Mouse (Mus musculus) E14TG2a.4 (cell line): Measurements from ENCODE around the gene Stag1.
A peak's percentile ranks its signal among the peaks of the same experiment; 100 is the strongest.

ENCODE experiments used
- H3K27me3 ChIP-seq: 2 replicates; pipeline ENCODE4 v1.6.1; 2014; ENCODE audit warnings: low read length, control low read depth; ENCODE audit not compliant: insufficient read depth
- H3K36me3 ChIP-seq: 2 replicates; pipeline ENCODE4 v1.6.1; 2014; ENCODE audit warnings: low read length, control low read depth; ENCODE audit not compliant: insufficient read depth
- H3K4me1 ChIP-seq: replicated peaks from 2 replicates; pipeline ENCODE4 v1.6.1; 2014; ENCODE audit warnings: low read depth, low read length, control low read depth
- H3K4me3 ChIP-seq: replicated peaks from 2 replicates; pipeline ENCODE4 v1.5.1; 2014; ENCODE audit warnings: mild to moderate bottlenecking, low read length
- H3K9me3 ChIP-seq: 2 replicates; pipeline ENCODE4 v1.6.1; 2014; ENCODE audit warnings: low read length, control low read depth
- CTCF ChIP-seq: conservative IDR thresholded peaks from 2 replicates; pipeline ENCODE4 v1.5.1; 2014; ENCODE audit warnings: low read length
- NANOG ChIP-seq: IDR thresholded peaks from 2 replicates; pipeline ENCODE4 v1.6.1; 2014; ENCODE audit warnings: borderline replicate concordance, low read length, mixed read lengths
- POU5F1 ChIP-seq: IDR thresholded peaks from 2 replicates; pipeline ENCODE4 v1.6.1; 2014; ENCODE audit warnings: low read length, borderline replicate concordance

The Stag1 gene

GRCm38 (mm10) chr9:100978666-100979065, 381.1 kb downstream of the Stag1 start:
- Histone ChIP-seq H3K9me3 (peaks cover 26% of the 10 kb centered on the region), H3K36me3 (no peaks in the 10 kb centered on the region), H3K4me1 (peaks cover 35% of the 10 kb centered on the region), H3K4me3 (no peak overlapping the region), H3K27me3 (no peaks in the 10 kb centered on the region)
- TF ChIP-seq CTCF = no peak
- TF ChIP-seq NANOG = no peak
- no peak for TF ChIP-seq POU5F1

GRCm38 (mm10) chr9:100979260-100979659, 381.7 kb downstream of the Stag1 start:
- Histone ChIP-seq H3K9me3 (peaks cover 20% of the 10 kb centered on the region), H3K36me3 (no peaks in the 10 kb centered on the region)
- TF ChIP-seq POU5F1 (no peak), NANOG (no peak), CTCF (no peak)

GRCm38 (mm10) chr9:100982786-100983185, 385.2 kb downstream of the Stag1 start:
- Histone ChIP-seq H3K9me3 (no peaks in the 10 kb centered on the region), H3K27me3 (no peaks in the 10 kb centered on the region), H3K36me3 (no peaks in the 10 kb centered on the region; the same call in 1 of the 2 replicates), H3K4me3 (no peak overlapping the region), H3K4me1 (peaks cover 53% of the 10 kb centered on the region)
- TF ChIP-seq POU5F1 (no peak), CTCF (no peak), NANOG (no peak)

More at GRCm38 (mm10) chr9:100979260-100979659, 381.7 kb downstream of the Stag1 start:
- H3K27me3 ChIP-seq = no peaks in the 10 kb centered on the region
- H3K4me3 ChIP-seq = no peak overlapping the region
- peaks cover 39% of the 10 kb centered on the region for H3K4me1 ChIP-seq

GRCm38 (mm10) chr9:100984381-100985310, 387.0 kb downstream of the Stag1 start:
- no peaks in the 10 kb centered on the region; the same call in 1 of the 2 replicates for H3K36me3 ChIP-seq
- peak overlapping the region; percentile 32; the same call in 1 of the 2 replicates for H3K4me3 ChIP-seq
- H3K27me3 ChIP-seq = no peaks in the 10 kb centered on the region
- H3K4me1 ChIP-seq = peaks cover 36% of the 10 kb centered on the region
- peaks cover 10% of the 10 kb centered on the region for H3K9me3 ChIP-seq
- TF ChIP-seq NANOG = no peak
- TF ChIP-seq POU5F1 = no peak
- no peak for TF ChIP-seq CTCF

GRCm38 (mm10) chr9:100987006-100987405, 389.4 kb downstream of the Stag1 start:
- TF ChIP-seq CTCF = no peak
- no peak for TF ChIP-seq POU5F1
- TF ChIP-seq NANOG = no peak
- Histone ChIP-seq H3K4me1 (peaks cover 36% of the 10 kb centered on the region), H3K4me3 (no peak overlapping the region), H3K9me3 (peaks cover 10% of the 10 kb centered on the region), H3K36me3 (no peaks in the 10 kb centered on the region; the same call in 1 of the 2 replicates), H3K27me3 (no peaks in the 10 kb centered on the region)

- H3K9me3 ChIP-seq = peaks cover 10% of the 10 kb centered on the region
- no peak for TF ChIP-seq POU5F1
- no peak for TF ChIP-seq CTCF
- TF ChIP-seq NANOG = no peak
- peaks cover 32% of the 10 kb centered on the region for H3K4me1 ChIP-seq
- no peaks in the 10 kb centered on the region for H3K27me3 ChIP-seq
- no peaks in the 10 kb centered on the region; the same call in 1 of the 2 replicates for H3K36me3 ChIP-seq
- H3K4me3 ChIP-seq = no peak overlapping the region
Observed at GRCm38 (mm10) chr9:100987850-100988249, 390.3 kb downstream of the Stag1 start.

GRCm38 (mm10) chr9:100990609-100991008, 393.0 kb downstream of the Stag1 start:
- no peaks in the 10 kb centered on the region for H3K27me3 ChIP-seq
- H3K36me3 ChIP-seq = peaks cover 15% of the 10 kb centered on the region; the same call in 1 of the 2 replicates
- H3K4me3 ChIP-seq = no peak overlapping the region
- H3K4me1 ChIP-seq = peaks cover 7% of the 10 kb centered on the region; the same call in 1 of the 2 replicates
- peaks cover 10% of the 10 kb centered on the region for H3K9me3 ChIP-seq
- no peak for TF ChIP-seq POU5F1
- TF ChIP-seq CTCF = no peak
- TF ChIP-seq NANOG = no peak

GRCm38 (mm10) chr9:100991321-100991720, 393.7 kb downstream of the Stag1 start:
- peaks cover 5% of the 10 kb centered on the region; the same call in 1 of the 2 replicates for H3K4me1 ChIP-seq
- TF ChIP-seq CTCF = no peak
- TF ChIP-seq NANOG = no peak
- no peak for TF ChIP-seq POU5F1
- H3K27me3 ChIP-seq = no peaks in the 10 kb centered on the region
- H3K4me3 ChIP-seq = no peak overlapping the region
- peaks cover 10% of the 10 kb centered on the region for H3K9me3 ChIP-seq
- H3K36me3 ChIP-seq = peaks cover 15% of the 10 kb centered on the region; the same call in 1 of the 2 replicates
